Mouse (Mus musculus): Measurements from ENCODE around the gene Nutm1.

DNA sequence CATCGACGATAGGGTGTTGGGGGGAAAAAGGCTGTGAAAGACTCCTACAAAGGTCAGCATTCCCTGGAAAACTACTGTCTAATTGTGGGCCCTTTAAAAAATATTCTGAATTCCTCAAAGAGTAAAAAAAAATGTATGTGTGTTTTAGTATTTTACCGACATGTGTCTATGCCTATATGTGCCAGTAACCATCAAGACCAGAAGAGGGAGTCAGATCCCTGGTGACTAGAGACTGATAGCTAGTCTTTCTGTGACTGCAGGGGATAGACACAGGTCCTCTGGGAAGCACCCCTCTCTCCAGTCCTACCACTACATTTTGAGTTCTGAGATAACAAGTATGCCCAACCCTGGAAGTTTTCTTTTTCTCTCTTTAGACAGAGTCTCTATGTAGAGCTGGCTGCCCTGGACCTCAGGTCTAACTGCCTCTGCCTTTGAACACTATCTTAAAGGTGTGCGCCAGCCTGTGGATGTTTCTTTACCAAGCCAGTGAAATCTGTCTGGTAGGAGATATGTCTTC lies 3.7 kb upstream of the Nutm1 start:
- no peak for TF ChIP-seq CHD2 (IDR thresholded peaks at IDR 0.05; ENCODE audit: low read depth, low read length)
- TF ChIP-seq HCFC1 (IDR thresholded peaks at IDR 0.05; ENCODE audit: borderline replicate concordance, insufficient read depth, low read length), result no peak
- TF ChIP-seq ZNF384 (IDR thresholded peaks at IDR 0.05; ENCODE audit: low read depth, low read length), result no peak
- TF ChIP-seq ZC3H11A (IDR thresholded peaks at IDR 0.05; ENCODE audit: borderline replicate concordance, low read depth, low read length), result no peak
